Mouse (Mus musculus): Measurements from ENCODE around the gene Chka. TPM values are rescaled to one million over a fixed set of nuclear protein-coding genes. Genes with fewer than 3 reads are reported as not detected.

Gene Chka
- polyA plus RNA-seq (2015; fragmentation: Nextera tagmentation; extraction: Ambion mirVana), result 65.9 and 68.1 TPM in 2 replicates

DNA sequence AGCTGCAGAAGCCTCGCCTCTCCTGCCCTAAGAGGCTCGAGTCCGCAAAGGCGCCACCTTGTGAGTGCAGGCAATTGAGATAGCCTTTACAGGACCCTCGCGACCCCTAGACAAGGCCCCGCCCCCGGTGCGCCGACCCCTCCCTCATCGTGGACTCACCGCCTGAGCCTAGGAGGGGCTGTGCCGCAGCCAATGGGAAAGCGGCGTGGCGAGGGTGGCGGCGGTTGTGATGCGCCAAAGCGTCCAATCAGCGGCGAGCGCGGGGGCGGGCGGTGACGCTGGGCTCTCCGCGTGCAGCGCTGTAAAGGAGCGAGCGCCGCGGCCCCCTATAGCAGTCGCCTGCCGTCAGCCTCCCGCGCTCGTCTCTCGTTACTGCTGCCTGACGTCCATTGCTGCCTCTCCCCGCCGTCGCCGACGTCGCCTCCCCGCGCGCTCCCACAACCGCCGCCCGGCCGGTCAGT is at the start of gene Chka:
Gene Chka (plus strand): TSS at position 272 of the 461 bp plus-strand sequence.
- ATAC-seq (peak; percentile 97), DNase-seq (ENCODE audit: low spot score) (peak; percentile 97)
- H3K4me3 ChIP-seq (ENCODE audit: low read depth, low read length), result peak within 1 kb of the TSS; percentile 92
- H3K9ac ChIP-seq (replicated peaks; ENCODE audit: low read depth), result peak within 1 kb of the TSS; percentile 92
- H3K9me3 ChIP-seq (ENCODE audit: low read length), result no peaks in the 10 kb centered on the region
- H3K36me3 ChIP-seq (ENCODE audit: insufficient read depth, low read length), result no peaks in the 10 kb centered on the region
- H3K27me3 ChIP-seq (replicated peaks; ENCODE audit: insufficient read depth, low read length), result no peaks in the 10 kb centered on the region
- H3K27ac ChIP-seq (ENCODE audit: low read length), result peak within 1 kb of the TSS; percentile 99
- WGBS, result 2% methylated on average over 47 of the region's 54 CpGs
- TF ChIP-seq EP300 (IDR thresholded peaks at IDR 0.05) (no peak), CTCF (IDR thresholded peaks at IDR 0.05) (peak; percentile 45)
- H3K4me1 ChIP-seq (ENCODE audit: insufficient read depth, low read depth, low read length), result peaks cover 12% of the 10 kb centered on the region; the same call in 1 of the 2 replicates
- peak within 1 kb of the TSS; percentile 86 for H3K4me2 ChIP-seq (replicated peaks; ENCODE audit: low read depth, low read length)

DNA sequence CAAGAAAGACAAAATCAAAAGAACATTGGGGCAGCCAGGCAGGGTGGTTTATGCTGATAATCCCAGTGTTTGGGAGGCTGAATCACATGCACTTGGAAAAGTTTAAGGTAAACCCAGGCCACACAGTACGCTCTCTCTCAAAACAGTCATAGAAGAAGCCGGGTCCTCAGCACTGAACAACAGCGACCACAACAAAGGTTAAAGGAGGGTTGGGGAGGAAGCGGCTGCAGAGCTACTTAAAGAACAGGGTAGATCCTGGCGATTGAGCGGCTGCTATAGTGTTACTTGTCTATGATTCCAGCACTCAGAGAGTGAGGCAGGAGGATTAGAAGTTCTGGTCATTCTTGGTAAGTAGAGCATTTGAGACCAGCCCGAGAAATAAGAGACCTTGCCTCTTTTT is 46.0 kb upstream of the Chka start:
- H3K4me2 ChIP-seq (replicated peaks; ENCODE audit: low read depth, low read length), result no peak overlapping the region
- WGBS, result 86% methylated on average over 7 of the region's 7 CpGs
- no peak for TF ChIP-seq EP300 (IDR thresholded peaks at IDR 0.05)
- no peak for TF ChIP-seq CTCF (IDR thresholded peaks at IDR 0.05)
- no peak overlapping the region for H3K27ac ChIP-seq (ENCODE audit: low read length)
- no peaks in the 10 kb centered on the region for H3K9me3 ChIP-seq (ENCODE audit: low read length)
- H3K4me1 ChIP-seq (ENCODE audit: insufficient read depth, low read depth, low read length), result peaks cover 3% of the 10 kb centered on the region; the same call in 1 of the 2 replicates
- peaks cover 41% of the 10 kb centered on the region for H3K36me3 ChIP-seq (ENCODE audit: insufficient read depth, low read length)
- DNase-seq (ENCODE audit: low spot score), result no peak
- ATAC-seq, result no peak
- H3K4me3 ChIP-seq (ENCODE audit: low read depth, low read length), result no peak overlapping the region
- H3K27me3 ChIP-seq (replicated peaks; ENCODE audit: insufficient read depth, low read length), result no peaks in the 10 kb centered on the region
- H3K9ac ChIP-seq (replicated peaks; ENCODE audit: low read depth), result no peak overlapping the region

DNA sequence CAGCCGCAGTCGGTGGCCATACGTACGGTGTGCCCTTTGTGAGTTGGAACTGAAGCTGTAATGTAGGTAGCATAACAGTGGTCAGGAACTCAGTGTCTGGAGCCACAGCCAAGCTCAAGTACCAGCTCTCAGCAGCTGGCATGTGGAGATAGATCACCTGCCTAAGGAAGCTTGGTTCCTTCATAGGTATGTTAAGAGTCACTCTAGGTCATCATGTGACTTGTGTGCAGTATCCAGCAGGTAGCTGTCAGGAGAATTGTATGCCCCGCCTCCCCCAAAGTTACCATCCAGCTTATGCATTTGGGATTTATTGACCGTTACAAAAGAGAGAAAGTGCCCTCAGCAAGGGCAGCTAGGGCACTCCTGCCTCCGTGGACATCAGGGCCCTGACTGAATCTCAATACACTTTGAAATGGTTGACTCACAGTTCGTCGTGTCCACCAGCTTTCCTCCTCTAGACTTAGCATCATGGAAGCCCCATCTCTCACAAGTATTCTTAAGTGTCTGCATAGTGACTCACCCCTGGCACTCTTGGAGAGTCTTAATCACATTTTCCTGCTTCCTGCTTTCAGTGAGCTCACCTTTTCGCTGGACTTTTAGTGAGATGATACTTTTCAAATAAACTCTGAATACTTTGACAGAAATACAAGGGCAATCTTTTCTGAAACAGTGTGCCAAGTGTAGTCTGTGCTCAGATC is 40.9 kb upstream of the Chka start:
- no peak overlapping the region for H3K4me2 ChIP-seq (replicated peaks; ENCODE audit: low read depth, low read length)
- peak; percentile 92 for DNase-seq (ENCODE audit: low spot score)
- no peaks in the 10 kb centered on the region for H3K27me3 ChIP-seq (replicated peaks; ENCODE audit: insufficient read depth, low read length)
- peak; percentile 91 for ATAC-seq
- H3K9me3 ChIP-seq (ENCODE audit: low read length), result no peaks in the 10 kb centered on the region
- WGBS, result 73% methylated on average over 10 of the region's 10 CpGs
- peaks cover 3% of the 10 kb centered on the region; the same call in 1 of the 2 replicates for H3K4me1 ChIP-seq (ENCODE audit: insufficient read depth, low read depth, low read length)
- no peak overlapping the region for H3K4me3 ChIP-seq (ENCODE audit: low read depth, low read length)
- H3K9ac ChIP-seq (replicated peaks; ENCODE audit: low read depth), result no peak overlapping the region
- peaks cover 35% of the 10 kb centered on the region for H3K36me3 ChIP-seq (ENCODE audit: insufficient read depth, low read length)
- peak overlapping the region; percentile 76 for H3K27ac ChIP-seq (ENCODE audit: low read length)
- TF ChIP-seq EP300 (IDR thresholded peaks at IDR 0.05), result peak; percentile 85; the same call in 1 of the 2 replicates
- TF ChIP-seq CTCF (IDR thresholded peaks at IDR 0.05), result no peak

DNA sequence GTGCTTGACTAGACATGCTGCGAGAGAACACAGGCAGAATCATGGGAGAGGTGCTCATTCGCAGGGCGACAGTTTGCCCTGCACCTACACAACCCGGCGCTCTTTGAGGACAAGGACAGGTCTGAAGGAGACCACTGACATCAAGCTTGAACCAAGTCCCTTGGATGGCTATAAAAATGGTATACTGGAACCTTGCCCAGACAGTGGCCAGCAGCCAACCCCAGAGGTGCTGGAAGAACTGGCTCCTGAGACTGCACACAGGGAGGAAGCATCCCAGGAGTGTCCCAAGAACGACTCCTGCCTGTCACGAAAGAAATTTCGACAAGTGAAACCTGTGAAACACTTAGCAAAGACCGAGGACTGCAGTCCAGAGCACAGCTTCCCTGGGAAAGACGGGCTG is 37.1 kb upstream of the Chka start:
- H3K4me1 ChIP-seq (ENCODE audit: insufficient read depth, low read depth, low read length), result peaks cover 3% of the 10 kb centered on the region; the same call in 1 of the 2 replicates
- whole genome bisulfite sequencing, result 72% methylated on average over 10 of the region's 10 CpGs
- TF ChIP-seq CTCF (IDR thresholded peaks at IDR 0.05), result no peak
- H3K27me3 ChIP-seq (replicated peaks; ENCODE audit: insufficient read depth, low read length), result no peaks in the 10 kb centered on the region
- DNase-seq (ENCODE audit: low spot score) (no peak), ATAC-seq (no peak)
- no peak overlapping the region for H3K9ac ChIP-seq (replicated peaks; ENCODE audit: low read depth)
- H3K4me2 ChIP-seq (replicated peaks; ENCODE audit: low read depth, low read length), result no peak overlapping the region
- H3K4me3 ChIP-seq (ENCODE audit: low read depth, low read length), result no peak overlapping the region
- H3K9me3 ChIP-seq (ENCODE audit: low read length), result no peaks in the 10 kb centered on the region
- H3K27ac ChIP-seq (ENCODE audit: low read length), result no peak overlapping the region
- peaks cover 29% of the 10 kb centered on the region; the same call in 1 of the 2 replicates for H3K36me3 ChIP-seq (ENCODE audit: insufficient read depth, low read length)

DNA sequence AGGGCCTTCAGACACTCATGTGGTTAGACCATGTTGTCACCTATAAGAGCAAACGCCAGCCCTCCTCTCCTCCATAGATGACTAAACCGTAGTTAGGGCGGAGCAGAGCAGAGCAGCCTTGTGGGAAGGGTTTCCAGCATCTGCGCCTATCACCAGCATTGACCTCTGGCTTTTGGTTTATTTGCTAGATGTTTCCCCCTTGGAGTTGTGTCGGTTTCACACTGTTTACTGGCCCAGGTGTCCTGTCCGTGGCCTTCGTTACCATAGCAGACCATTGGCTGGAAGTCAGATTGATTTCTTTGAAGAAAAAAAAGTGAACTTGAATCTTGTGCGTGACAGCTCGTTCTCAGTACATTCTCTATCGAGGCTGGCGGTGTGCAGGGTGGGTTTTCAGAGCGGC is 35.7 kb upstream of the Chka start:
- 79% methylated on average over 12 of the region's 12 CpGs for WGBS

DNA sequence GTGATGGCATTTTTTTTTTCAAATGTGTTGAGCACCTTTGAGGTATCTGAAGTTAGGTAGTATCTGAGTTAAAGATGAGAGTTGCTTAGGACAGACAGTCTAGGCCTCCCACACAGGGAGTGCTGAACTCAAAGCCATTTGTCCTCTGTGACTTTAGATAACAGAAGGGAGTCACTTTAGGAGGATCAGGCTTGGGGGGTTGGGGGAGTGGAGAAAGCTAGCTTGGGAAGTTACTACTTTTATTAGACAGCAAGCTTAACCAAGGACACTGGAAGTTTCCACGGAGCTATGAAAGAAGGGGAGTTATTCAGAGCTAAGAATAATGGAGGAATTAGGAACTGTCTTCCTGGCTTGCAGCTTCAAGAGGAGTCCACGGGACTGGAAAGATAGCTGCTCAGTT is 32.5 kb upstream of the Chka start:
- Histone ChIP-seq H3K27me3 (replicated peaks; ENCODE audit: insufficient read depth, low read length) (no peaks in the 10 kb centered on the region), H3K4me3 (ENCODE audit: low read depth, low read length) (no peak overlapping the region), H3K9me3 (ENCODE audit: low read length) (no peaks in the 10 kb centered on the region), H3K4me1 (ENCODE audit: insufficient read depth, low read depth, low read length) (no peaks in the 10 kb centered on the region), H3K9ac (replicated peaks; ENCODE audit: low read depth) (no peak overlapping the region), H3K27ac (ENCODE audit: low read length) (no peak overlapping the region), H3K4me2 (replicated peaks; ENCODE audit: low read depth, low read length) (no peak overlapping the region), H3K36me3 (ENCODE audit: insufficient read depth, low read length) (peaks cover 19% of the 10 kb centered on the region; the same call in 1 of the 2 replicates)
- TF ChIP-seq EP300 (IDR thresholded peaks at IDR 0.05) (no peak), CTCF (IDR thresholded peaks at IDR 0.05) (no peak)
- WGBS, result 49% methylated on average over 2 of the region's 2 CpGs
- ATAC-seq (no peak), DNase-seq (ENCODE audit: low spot score) (no peak)

More for the DNA sequence above, 35.7 kb upstream of the Chka start:
- DNase-seq (ENCODE audit: low spot score), result no peak
- Histone ChIP-seq H3K4me3 (ENCODE audit: low read depth, low read length) (no peak overlapping the region), H3K27me3 (replicated peaks; ENCODE audit: insufficient read depth, low read length) (no peaks in the 10 kb centered on the region), H3K36me3 (ENCODE audit: insufficient read depth, low read length) (peaks cover 19% of the 10 kb centered on the region; the same call in 1 of the 2 replicates), H3K9ac (replicated peaks; ENCODE audit: low read depth) (no peak overlapping the region), H3K4me2 (replicated peaks; ENCODE audit: low read depth, low read length) (no peak overlapping the region), H3K4me1 (ENCODE audit: insufficient read depth, low read depth, low read length) (no peaks in the 10 kb centered on the region; the same call in 1 of the 2 replicates), H3K27ac (ENCODE audit: low read length) (no peak overlapping the region), H3K9me3 (ENCODE audit: low read length) (no peaks in the 10 kb centered on the region)
- TF ChIP-seq CTCF (IDR thresholded peaks at IDR 0.05) (no peak), EP300 (IDR thresholded peaks at IDR 0.05) (no peak)
- ATAC-seq, result no peak
